Mouse (Mus musculus): ENCODE measurements at regions not wholly inside any gene's neighbourhood (a gene's known extent, or its start where the extent isn't known, plus 50 kb on each side); places are given as distances from the start of the nearest gene placed in this dataset.

DNA sequence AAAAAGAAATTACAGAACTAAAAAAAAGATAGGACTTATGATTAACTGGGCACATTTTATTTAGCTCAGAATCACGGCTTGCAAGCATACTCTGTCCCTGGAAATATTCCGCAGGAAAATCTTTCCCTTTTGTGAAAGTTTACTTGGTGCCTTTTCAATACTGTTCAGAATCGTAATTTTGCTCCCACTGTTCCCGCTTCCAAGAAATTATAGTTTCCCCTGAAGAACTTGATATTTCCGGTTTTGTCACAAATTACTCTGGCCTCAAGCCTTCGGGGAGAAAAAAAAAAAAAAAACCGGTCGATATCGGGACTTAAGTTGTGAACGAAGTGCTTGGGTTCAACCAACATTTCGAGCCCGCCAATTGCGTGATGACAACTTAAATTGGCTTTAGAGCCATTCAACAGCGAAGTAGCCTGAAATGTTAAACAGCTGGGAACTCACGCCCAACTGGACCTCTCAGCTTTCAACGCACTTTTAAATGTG is 84.4 kb upstream of the Commd3 start:
- peak; percentile 24; the same call in 1 of the 2 replicates for ATAC-seq (ENCODE audit: low read depth)
- Histone ChIP-seq H3K27ac (ENCODE audit: low read length) (peak overlapping the region; percentile 75), H3K9me3 (ENCODE audit: control insufficient read depth, low read length) (no peaks in the 10 kb centered on the region), H3K36me3 (ENCODE audit: control insufficient read depth, insufficient read depth, low read length) (no peaks in the 10 kb centered on the region), H3K4me2 (ENCODE audit: low read depth, low read length) (peak overlapping the region; percentile 61), H3K27me3 (ENCODE audit: control insufficient read depth, insufficient read depth, low read depth, low read length) (no peaks in the 10 kb centered on the region), H3K9ac (ENCODE audit: low read length) (peak overlapping the region; percentile 70), H3K4me1 (replicated peaks; ENCODE audit: control insufficient read depth, insufficient read depth, low read length) (peaks cover 3% of the 10 kb centered on the region; the same call in 1 of the 2 replicates), H3K4me3 (ENCODE audit: low read length) (peak overlapping the region; percentile 74)
- under 1% methylated on average over 16 of the region's 16 CpGs for whole genome bisulfite sequencing

DNA sequence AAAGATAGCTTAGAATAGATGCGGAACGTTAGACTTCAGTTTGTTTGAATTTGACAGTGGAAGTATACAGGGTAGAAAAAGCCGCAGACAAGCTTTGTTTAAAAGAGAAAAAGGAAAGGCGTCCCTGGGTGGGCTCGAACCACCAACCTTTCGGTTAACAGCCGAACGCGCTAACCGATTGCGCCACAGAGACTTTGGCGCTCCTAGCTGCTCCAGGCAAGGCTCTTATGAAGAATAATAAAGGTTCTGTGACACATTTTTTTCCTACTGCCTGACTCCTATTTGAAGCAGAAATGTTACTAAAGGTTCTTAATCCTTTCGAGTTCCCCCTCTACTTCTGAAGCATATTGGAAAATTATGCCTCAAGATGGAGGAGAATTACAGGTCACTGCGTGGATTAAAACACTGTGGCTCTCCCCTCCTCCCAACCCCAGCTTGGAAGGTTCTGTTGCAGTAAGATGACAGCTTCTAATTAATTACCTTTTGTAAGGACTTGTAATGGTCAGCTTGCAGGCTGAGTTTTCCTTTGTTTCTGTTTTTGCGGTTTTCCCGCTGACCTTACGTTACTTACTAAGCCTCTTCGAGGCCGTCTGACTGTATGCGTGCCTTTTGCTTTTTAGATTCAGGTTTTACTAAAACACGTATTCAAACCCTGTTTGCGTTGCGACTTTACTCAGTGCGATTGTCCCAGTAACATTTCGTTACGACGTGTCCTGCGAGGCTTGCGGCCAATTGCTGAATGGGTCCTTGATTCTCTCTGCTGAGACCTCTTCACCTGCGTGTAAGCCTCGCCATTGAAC is 85.1 kb upstream of the Commd3 start:
- Histone ChIP-seq H3K36me3 (ENCODE audit: control insufficient read depth, insufficient read depth, low read length) (no peaks in the 10 kb centered on the region), H3K27ac (ENCODE audit: low read length) (peak overlapping the region; percentile 75), H3K27me3 (ENCODE audit: control insufficient read depth, insufficient read depth, low read depth, low read length) (no peaks in the 10 kb centered on the region), H3K9ac (ENCODE audit: low read length) (peak overlapping the region; percentile 70), H3K4me1 (replicated peaks; ENCODE audit: control insufficient read depth, insufficient read depth, low read length) (peaks cover 3% of the 10 kb centered on the region; the same call in 1 of the 2 replicates), H3K4me3 (ENCODE audit: low read length) (peak overlapping the region; percentile 74), H3K9me3 (ENCODE audit: control insufficient read depth, low read length) (no peaks in the 10 kb centered on the region), H3K4me2 (ENCODE audit: low read depth, low read length) (peak overlapping the region; percentile 61)
- ATAC-seq (ENCODE audit: low read depth): peak; percentile 86
- WGBS: under 1% methylated on average over 31 of the region's 31 CpGs

- Histone ChIP-seq H3K27ac (ENCODE audit: low read length) (no peak overlapping the region), H3K27me3 (ENCODE audit: control insufficient read depth, insufficient read depth, low read depth, low read length) (no peaks in the 10 kb centered on the region), H3K9ac (ENCODE audit: low read length) (no peak overlapping the region), H3K36me3 (ENCODE audit: control insufficient read depth, insufficient read depth, low read length) (no peaks in the 10 kb centered on the region), H3K4me2 (ENCODE audit: low read depth, low read length) (no peak overlapping the region), H3K9me3 (ENCODE audit: control insufficient read depth, low read length) (no peaks in the 10 kb centered on the region), H3K4me1 (replicated peaks; ENCODE audit: control insufficient read depth, insufficient read depth, low read length) (peaks cover 3% of the 10 kb centered on the region; the same call in 1 of the 2 replicates), H3K4me3 (ENCODE audit: low read length) (no peak overlapping the region)
- ATAC-seq (ENCODE audit: low read depth): no peak
- 44% methylated on average over 9 of the region's 9 CpGs for WGBS
These were observed 86.4 kb upstream of the Commd3 start for GRCm38 (mm10) chr2:18585564-18586336.

DNA sequence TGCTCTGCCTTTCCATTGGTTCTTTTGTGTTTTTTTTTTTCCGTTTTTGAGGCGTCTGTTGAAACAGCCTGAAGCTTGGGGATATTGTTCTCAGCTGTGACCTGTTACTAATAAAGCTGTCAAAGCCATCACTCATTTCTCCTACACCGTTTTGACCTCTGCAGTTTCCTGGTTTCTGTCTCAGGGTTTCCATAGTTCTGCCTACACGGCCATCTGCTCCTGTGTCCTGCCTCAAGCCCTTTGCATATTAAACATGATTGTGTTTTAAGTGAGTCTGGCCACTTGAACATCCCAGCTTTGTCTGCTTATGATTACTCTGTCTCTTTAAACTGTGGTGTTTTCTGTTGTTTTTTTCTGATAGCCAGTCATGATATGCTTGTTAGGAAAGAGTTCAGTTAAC is 114.1 kb upstream of the Commd3 start:
- Histone ChIP-seq H3K36me3 (ENCODE audit: control insufficient read depth, insufficient read depth, low read length) (no peaks in the 10 kb centered on the region), H3K27ac (ENCODE audit: low read length) (no peak overlapping the region), H3K4me2 (ENCODE audit: low read depth, low read length) (no peak overlapping the region), H3K9me3 (ENCODE audit: control insufficient read depth, low read length) (no peaks in the 10 kb centered on the region), H3K27me3 (ENCODE audit: control insufficient read depth, insufficient read depth, low read depth, low read length) (no peaks in the 10 kb centered on the region), H3K4me3 (ENCODE audit: low read length) (no peak overlapping the region), H3K4me1 (replicated peaks; ENCODE audit: control insufficient read depth, insufficient read depth, low read length) (no peaks in the 10 kb centered on the region), H3K9ac (ENCODE audit: low read length) (no peak overlapping the region)
- WGBS: 46% methylated on average over 4 of the region's 4 CpGs
- no peak for ATAC-seq (ENCODE audit: low read depth)

DNA sequence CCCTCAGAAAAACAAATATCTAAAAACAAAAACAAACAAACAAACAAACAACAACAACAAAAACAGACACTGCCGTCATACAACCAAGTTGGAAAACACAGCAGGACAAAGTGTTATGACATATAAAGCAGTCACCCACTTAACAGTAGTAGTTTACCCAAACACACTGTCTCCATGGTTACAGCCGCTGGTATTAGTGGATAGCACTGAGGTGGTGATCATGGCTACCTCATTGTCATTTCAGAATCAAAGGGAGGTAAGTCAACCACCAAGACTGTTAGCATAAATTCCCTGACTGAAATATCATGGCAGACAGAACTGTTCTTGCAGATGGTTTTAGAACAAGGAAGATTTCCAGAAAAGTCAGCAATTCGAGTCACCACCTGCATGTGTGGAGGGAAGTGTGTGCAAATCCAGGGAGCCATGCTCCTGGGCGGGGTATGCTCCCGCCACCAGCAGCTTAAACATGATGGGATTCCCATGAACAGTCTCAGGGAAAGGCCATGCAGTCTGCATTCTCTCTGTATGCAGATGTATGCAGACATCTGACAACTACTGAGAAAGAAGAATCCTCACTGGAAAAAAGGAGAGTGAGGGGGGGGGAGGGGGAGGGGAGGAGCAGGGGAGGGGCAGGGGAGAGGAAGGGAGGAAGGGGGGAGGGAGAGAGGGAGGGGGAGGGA is 124.1 kb upstream of the Commd3 start:
- Histone ChIP-seq H3K9ac (ENCODE audit: low read length) (no peak overlapping the region), H3K4me1 (replicated peaks; ENCODE audit: control insufficient read depth, insufficient read depth, low read length) (no peaks in the 10 kb centered on the region), H3K27me3 (ENCODE audit: control insufficient read depth, insufficient read depth, low read depth, low read length) (no peaks in the 10 kb centered on the region), H3K4me3 (ENCODE audit: low read length) (no peak overlapping the region), H3K36me3 (ENCODE audit: control insufficient read depth, insufficient read depth, low read length) (no peaks in the 10 kb centered on the region), H3K4me2 (ENCODE audit: low read depth, low read length) (no peak overlapping the region), H3K27ac (ENCODE audit: low read length) (no peak overlapping the region), H3K9me3 (ENCODE audit: control insufficient read depth, low read length) (no peaks in the 10 kb centered on the region)
- ATAC-seq (ENCODE audit: low read depth): no peak
- WGBS: 59% methylated on average over 5 of the region's 5 CpGs

- 69% methylated on average over 7 of the region's 7 CpGs for WGBS
- no peaks in the 10 kb centered on the region for H3K4me1 ChIP-seq (replicated peaks; ENCODE audit: control insufficient read depth, insufficient read depth, low read length)
- H3K4me2 ChIP-seq (ENCODE audit: low read depth, low read length): no peak overlapping the region
- H3K4me3 ChIP-seq (ENCODE audit: low read length): no peak overlapping the region
- no peak overlapping the region for H3K9ac ChIP-seq (ENCODE audit: low read length)
- no peaks in the 10 kb centered on the region for H3K9me3 ChIP-seq (ENCODE audit: control insufficient read depth, low read length)
- H3K27me3 ChIP-seq (ENCODE audit: control insufficient read depth, insufficient read depth, low read depth, low read length): no peaks in the 10 kb centered on the region
- H3K27ac ChIP-seq (ENCODE audit: low read length): no peak overlapping the region
- no peak for ATAC-seq (ENCODE audit: low read depth)
- H3K36me3 ChIP-seq (ENCODE audit: control insufficient read depth, insufficient read depth, low read length): no peaks in the 10 kb centered on the region
These were observed 131.8 kb upstream of the Dnajc1 start for GRCm38 (mm10) chr2:18524387-18524786.

GRCm38 (mm10) chr2:18523911-18524310 is 131.3 kb upstream of the Dnajc1 start:
- no peak for ATAC-seq (ENCODE audit: low read depth)
- Histone ChIP-seq H3K4me3 (ENCODE audit: low read length) (no peak overlapping the region), H3K27me3 (ENCODE audit: control insufficient read depth, insufficient read depth, low read depth, low read length) (no peaks in the 10 kb centered on the region), H3K36me3 (ENCODE audit: control insufficient read depth, insufficient read depth, low read length) (no peaks in the 10 kb centered on the region), H3K27ac (ENCODE audit: low read length) (no peak overlapping the region), H3K9me3 (ENCODE audit: control insufficient read depth, low read length) (no peaks in the 10 kb centered on the region), H3K4me1 (replicated peaks; ENCODE audit: control insufficient read depth, insufficient read depth, low read length) (no peaks in the 10 kb centered on the region), H3K9ac (ENCODE audit: low read length) (no peak overlapping the region), H3K4me2 (ENCODE audit: low read depth, low read length) (no peak overlapping the region)
- WGBS: 72% methylated on average over 3 of the region's 3 CpGs

DNA sequence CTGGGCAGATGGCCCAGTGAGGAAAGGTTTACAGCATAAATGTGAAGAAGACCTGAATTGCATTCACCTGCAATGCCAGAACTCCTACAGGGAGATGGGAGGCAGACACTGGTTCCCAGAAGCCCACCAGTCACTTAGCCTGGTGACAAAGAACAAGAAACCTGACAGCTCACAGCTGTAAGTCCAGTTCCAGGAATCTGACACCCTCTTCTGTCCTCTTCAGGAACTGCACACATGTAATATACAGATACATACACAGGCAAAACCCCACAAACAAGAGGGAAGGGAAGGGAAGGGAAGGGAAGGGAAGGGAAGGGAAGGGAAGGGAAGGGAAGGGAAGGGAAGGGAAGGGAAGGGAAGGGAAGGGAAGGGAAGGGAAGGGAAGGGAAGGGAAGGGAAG is 120.8 kb upstream of the Dnajc1 start:
- Histone ChIP-seq H3K4me3 (ENCODE audit: low read length) (no peak overlapping the region), H3K36me3 (ENCODE audit: control insufficient read depth, insufficient read depth, low read length) (no peaks in the 10 kb centered on the region), H3K27ac (ENCODE audit: low read length) (no peak overlapping the region), H3K27me3 (ENCODE audit: control insufficient read depth, insufficient read depth, low read depth, low read length) (no peaks in the 10 kb centered on the region), H3K9me3 (ENCODE audit: control insufficient read depth, low read length) (no peaks in the 10 kb centered on the region), H3K4me1 (replicated peaks; ENCODE audit: control insufficient read depth, insufficient read depth, low read length) (no peaks in the 10 kb centered on the region), H3K4me2 (ENCODE audit: low read depth, low read length) (no peak overlapping the region), H3K9ac (ENCODE audit: low read length) (no peak overlapping the region)
- ATAC-seq (ENCODE audit: low read depth): no peak

DNA sequence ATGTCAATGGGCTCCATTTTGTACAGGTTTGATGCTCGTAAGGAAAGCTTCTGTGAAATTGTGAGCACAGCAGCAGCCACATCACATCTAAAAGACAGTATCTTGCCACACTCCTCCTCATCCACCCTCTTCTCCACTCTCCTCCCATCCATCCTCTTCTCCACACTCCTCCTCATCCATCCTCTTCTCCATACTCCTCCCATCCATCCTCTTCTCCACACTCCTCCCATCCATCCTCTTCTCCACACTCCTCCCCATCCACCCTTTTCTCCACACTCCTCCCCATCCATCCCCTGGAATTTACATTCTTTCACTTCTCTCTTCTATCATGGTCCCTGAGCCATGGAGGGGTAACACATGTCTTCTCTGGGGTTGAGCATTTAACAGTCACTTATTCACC is 116.7 kb upstream of the Dnajc1 start:
- no peak for ATAC-seq (ENCODE audit: low read depth)
- Histone ChIP-seq H3K27ac (ENCODE audit: low read length) (no peak overlapping the region), H3K9ac (ENCODE audit: low read length) (no peak overlapping the region), H3K4me3 (ENCODE audit: low read length) (no peak overlapping the region), H3K4me2 (ENCODE audit: low read depth, low read length) (no peak overlapping the region), H3K9me3 (ENCODE audit: control insufficient read depth, low read length) (no peaks in the 10 kb centered on the region), H3K36me3 (ENCODE audit: control insufficient read depth, insufficient read depth, low read length) (no peaks in the 10 kb centered on the region), H3K4me1 (replicated peaks; ENCODE audit: control insufficient read depth, insufficient read depth, low read length) (no peaks in the 10 kb centered on the region), H3K27me3 (ENCODE audit: control insufficient read depth, insufficient read depth, low read depth, low read length) (no peaks in the 10 kb centered on the region)
- 93% methylated on average over 1 of the region's 1 CpGs for WGBS
